Mouse (Mus musculus) MEL (cell line): ENCODE measurements around the gene Slc51b. TPM values are rescaled to one million over a fixed set of nuclear protein-coding genes. Genes with fewer than 3 reads are reported as not detected.

Source experiments
- DNase-seq: peaks from one replicate; pipeline ENCODE4 v3.0.0; 2011; ENCODE audit warnings: low read depth, low spot score
- H3K27ac ChIP-seq: 2 replicates; pipeline ENCODE4 v1.5.1; 2012; ENCODE audit warnings: low read depth, mild to moderate bottlenecking, control low read depth, low read length, moderate library complexity; ENCODE audit not compliant: control insufficient read depth
- H3K27me3 ChIP-seq, 2 experiments: fragments of 150-350 bp in 1 of 2; sonication (generic) in 1 of 2; 2 replicates each; pipeline ENCODE4 v1.6.1; 2012; ENCODE audit warnings: low read length in 2 of 2, mild to moderate bottlenecking in 2 of 2, improper control_type of control experiment in 1 of 2, moderate library complexity in 1 of 2; ENCODE audit not compliant: insufficient read depth in 2 of 2, control insufficient read depth in 1 of 2
- H3K36me3 ChIP-seq, 2 experiments: 2 replicates each; pipeline ENCODE4 v1.6.1; 2012 to 2014; ENCODE audit warnings: low read length in 2 of 2, improper control_type of control experiment in 1 of 2, inconsistent platforms in 1 of 2, mild to moderate bottlenecking in 1 of 2; ENCODE audit not compliant: insufficient read depth in 2 of 2, control insufficient read depth in 1 of 2
- H3K4me1 ChIP-seq, 2 experiments: fragments of 150-350 bp in 1 of 2; sonication (generic) in 1 of 2; 2 replicates each; pipeline ENCODE4 v1.6.1; 2012; ENCODE audit warnings: low read length in 2 of 2, improper control_type of control experiment in 1 of 2, mild to moderate bottlenecking in 1 of 2; ENCODE audit not compliant: insufficient read depth in 2 of 2, control insufficient read depth in 1 of 2
- H3K4me3 ChIP-seq, 2 experiments: fragments of 150-350 bp in 1 of 2; sonication (generic) in 1 of 2; 2 replicates each; pipeline ENCODE4 v1.5.1; 2012; ENCODE audit warnings: low read depth in 2 of 2, low read length in 2 of 2, mild to moderate bottlenecking in 2 of 2, moderate library complexity in 2 of 2, control low read depth in 1 of 2, improper control_type of control experiment in 1 of 2; ENCODE audit not compliant: control insufficient read depth in 1 of 2, insufficient read depth in 1 of 2
- H3K79me2 ChIP-seq: 2 replicates; pipeline ENCODE4 v1.6.1; 2012; ENCODE audit warnings: mild to moderate bottlenecking, low read length, moderate library complexity; ENCODE audit not compliant: control insufficient read depth, poor library complexity, insufficient read depth
- H3K9ac ChIP-seq: 2 replicates; pipeline ENCODE4 v1.6.1; 2012; ENCODE audit warnings: low read depth, mild to moderate bottlenecking, control low read depth, low read length, moderate library complexity; ENCODE audit not compliant: control insufficient read depth, poor library complexity, severe bottlenecking
- H3K9me3 ChIP-seq: fragments of 150-350 bp; sonication (generic); replicated peaks from 2 replicates; pipeline ENCODE4 v1.6.1; 2012; ENCODE audit warnings: mild to moderate bottlenecking, low read length, improper control_type of control experiment, moderate library complexity; ENCODE audit not compliant: insufficient read depth
- CHD1 ChIP-seq: IDR thresholded peaks from 2 replicates; pipeline ENCODE4 v1.6.1; 2012; ENCODE audit warnings: low read depth, mild to moderate bottlenecking, inconsistent platforms, low read length, improper control_type of control experiment
- CTCF ChIP-seq, 3 experiments: IDR thresholded peaks in 2 of 3; conservative IDR thresholded peaks in 1 of 3; 2 replicates each; pipeline ENCODE4 v1.5.1; 2011 to 2012; ENCODE audit warnings: low read length in 3 of 3, low read depth in 2 of 3, mild to moderate bottlenecking in 2 of 3, improper control_type of control experiment in 1 of 3, inconsistent platforms in 1 of 3, mixed read lengths in 1 of 3, moderate library complexity in 1 of 3; ENCODE audit not compliant: control insufficient read depth in 1 of 3, insufficient read depth in 1 of 3, poor library complexity in 1 of 3, severe bottlenecking in 1 of 3
- E2F4 ChIP-seq: IDR thresholded peaks from 2 replicates; pipeline ENCODE4 v1.6.1; 2011; ENCODE audit warnings: low read depth, low read length, improper control_type of control experiment, borderline replicate concordance
- ETS1 ChIP-seq: IDR thresholded peaks from 2 replicates; pipeline ENCODE4 v1.6.1; 2012; ENCODE audit warnings: low read depth, mild to moderate bottlenecking, inconsistent platforms, low read length, improper control_type of control experiment, moderate library complexity
- JUND ChIP-seq: IDR thresholded peaks from 2 replicates; pipeline ENCODE4 v1.6.1; 2011; ENCODE audit warnings: low read depth, mild to moderate bottlenecking, improper control_type of control experiment, low read length
- MAZ ChIP-seq: IDR thresholded peaks from 2 replicates; pipeline ENCODE4 v1.6.1; 2012; ENCODE audit warnings: low read depth, mild to moderate bottlenecking, inconsistent platforms, low read length, improper control_type of control experiment
- MYB ChIP-seq: IDR thresholded peaks from 2 replicates; pipeline ENCODE4 v1.6.1; 2011; ENCODE audit warnings: mild to moderate bottlenecking, low read depth, low read length, improper control_type of control experiment
- NRF1 ChIP-seq: IDR thresholded peaks from 2 replicates; pipeline ENCODE4 v1.6.1; 2014; ENCODE audit warnings: low read depth, mild to moderate bottlenecking, inconsistent platforms, low read length, improper control_type of control experiment, moderate library complexity; ENCODE audit not compliant: poor library complexity, insufficient read depth, severe bottlenecking
- RAD21 ChIP-seq: IDR thresholded peaks from 2 replicates; pipeline ENCODE4 v1.6.1; 2011; ENCODE audit warnings: mild to moderate bottlenecking, low read depth, low read length, improper control_type of control experiment
- SIN3A ChIP-seq: IDR thresholded peaks from 2 replicates; pipeline ENCODE4 v1.6.1; 2012; ENCODE audit warnings: low read length, improper control_type of control experiment, inconsistent platforms
- TBP ChIP-seq: IDR thresholded peaks from 2 replicates; pipeline ENCODE4 v1.8.0; 2011; ENCODE audit warnings: low read depth, low read length, improper control_type of control experiment
- USF1 ChIP-seq: IDR thresholded peaks from 2 replicates; pipeline ENCODE4 v1.6.1; 2014; ENCODE audit warnings: low read depth, mild to moderate bottlenecking, inconsistent platforms, low read length, improper control_type of control experiment, moderate library complexity
- USF2 ChIP-seq, 2 experiments: IDR thresholded peaks; 2 replicates each; pipeline ENCODE4 v1.6.1; 2011 to 2012; ENCODE audit warnings: improper control_type of control experiment in 2 of 2, low read length in 2 of 2, borderline replicate concordance in 1 of 2, inconsistent platforms in 1 of 2, low read depth in 1 of 2, mild to moderate bottlenecking in 1 of 2; ENCODE audit not compliant: insufficient read depth in 1 of 2
- ZC3H11A ChIP-seq: IDR thresholded peaks from 2 replicates; pipeline ENCODE4 v1.6.1; 2012; ENCODE audit warnings: low read depth, mild to moderate bottlenecking, inconsistent platforms, low read length, improper control_type of control experiment
- ZMIZ1 ChIP-seq: IDR thresholded peaks from 2 replicates; pipeline ENCODE4 v1.6.1; 2012; ENCODE audit warnings: low read depth, mild to moderate bottlenecking, inconsistent platforms, low read length, improper control_type of control experiment, moderate library complexity
- polyA plus RNA-seq, 2 experiments: library from polyadenylated mRNA; stranded (reverse) in 1 of 2; unstranded in 1 of 2; fragments of >175 nt in 1 of 2; fragments of >200 nt in 1 of 2; gene quantifications; 2 replicates each; pipeline versions ENCODE4 v1.2.1 to v1.2.4; 2012; ENCODE audit warnings: low replicate concordance in 2 of 2, low read depth in 1 of 2; ENCODE audit not compliant: insufficient read length in 2 of 2, insufficient read depth in 1 of 2, missing spikeins in 1 of 2
- total RNA-seq: library from RNA; depleted of rRNA; stranded (reverse); fragments of 300-350 nt; gene quantifications from 2 replicates; pipeline ENCODE4 v1.2.3, GENCODE M21; 2012

The Slc51b gene
- total and polyA plus RNA-seq, 3 experiments: not detected

DNA sequence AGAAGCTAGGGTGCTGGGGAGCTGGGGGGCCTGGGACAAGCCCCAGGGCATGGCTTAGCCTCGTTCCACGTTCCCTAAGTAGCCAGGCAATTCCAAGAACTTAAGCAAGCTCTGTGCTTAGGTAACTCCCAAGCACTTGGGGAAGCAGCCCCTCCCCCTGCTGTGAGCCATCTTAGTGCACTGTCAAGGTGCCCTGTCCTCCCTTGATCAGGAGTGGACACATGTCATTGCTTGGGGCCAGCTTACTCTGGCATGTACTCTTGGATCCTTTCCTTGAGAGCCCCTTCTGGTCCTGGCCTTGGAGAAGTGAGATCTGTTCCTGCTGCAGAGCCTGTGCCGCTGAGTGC lies 40.0 kb downstream of the Slc51b start:
- no peaks in the 10 kb centered on the region for H3K36me3 ChIP-seq
- no peaks in the 10 kb centered on the region for H3K4me1 ChIP-seq
- no peak overlapping the region for H3K27ac ChIP-seq
- H3K9me3 ChIP-seq: no peaks in the 10 kb centered on the region
- no peak overlapping the region for H3K4me3 ChIP-seq
- H3K27me3 ChIP-seq: no peaks in the 10 kb centered on the region
- DNase-seq: no peak
- no peaks in the 10 kb centered on the region for H3K79me2 ChIP-seq
- no peak for TF ChIP-seq RAD21
- no peak for TF ChIP-seq TBP
- TF ChIP-seq NRF1: no peak
- TF ChIP-seq E2F4: no peak
- no peak overlapping the region for H3K9ac ChIP-seq

DNA sequence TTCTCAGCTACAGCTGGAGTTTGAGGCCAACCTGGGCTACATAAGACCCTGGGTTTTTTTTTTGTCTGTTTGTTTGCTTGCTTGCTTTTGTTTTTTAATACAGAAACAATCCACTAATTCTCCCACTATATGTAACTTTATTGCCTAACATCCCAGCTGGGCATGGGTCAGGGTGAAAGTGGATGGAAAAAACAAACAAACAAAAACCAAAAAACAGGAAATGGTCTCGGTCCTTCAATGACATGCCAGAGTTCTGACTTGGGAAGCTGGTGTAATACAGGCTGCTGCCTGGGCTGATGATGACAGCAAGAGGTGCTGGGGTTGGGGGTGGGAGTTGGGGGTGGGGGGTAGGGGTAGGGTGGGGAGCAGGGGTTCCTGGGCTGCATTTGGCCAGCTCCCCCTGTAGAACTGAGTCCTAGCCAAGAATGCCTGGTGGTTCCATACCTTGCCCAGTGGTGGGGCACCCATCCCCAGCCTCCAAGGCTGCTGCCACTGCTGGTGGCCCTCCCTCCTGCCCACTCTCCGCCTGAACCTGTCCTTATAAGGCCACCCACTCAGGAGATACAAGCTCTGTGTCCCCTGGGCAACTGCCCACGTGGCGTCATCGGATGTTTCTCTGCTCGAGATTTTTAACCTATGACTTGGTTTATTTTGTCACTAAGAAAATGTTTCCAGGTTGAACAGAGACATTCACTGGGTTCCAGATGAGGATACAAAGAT lies 40.6 kb downstream of the Slc51b start:
- Histone ChIP-seq H3K4me3 (no peak overlapping the region), H3K9ac (no peak overlapping the region), H3K9me3 (no peaks in the 10 kb centered on the region), H3K27me3 (no peaks in the 10 kb centered on the region), H3K36me3 (no peaks in the 10 kb centered on the region), H3K79me2 (no peaks in the 10 kb centered on the region), H3K4me1 (no peaks in the 10 kb centered on the region), H3K27ac (no peak overlapping the region)
- DNase-seq: no peak
- no peak for TF ChIP-seq USF2 (IDR thresholded peaks at IDR 0.05; ENCODE audit: borderline replicate concordance in 1 of 2, insufficient read depth in 1 of 2, low read depth in 1 of 2, low read length in 2 of 2)
- TF ChIP-seq MYB: no peak
- TF ChIP-seq CTCF (IDR thresholded peaks at IDR 0.05 in 2 of 3, conservative IDR thresholded peaks at IDR 0.05 in 1 of 3; ENCODE audit: control insufficient read depth in 1 of 3, insufficient read depth in 1 of 3, low read depth in 2 of 3, low read length in 3 of 3, poor library complexity in 1 of 3, severe bottlenecking in 1 of 3): no peak
- no peak for TF ChIP-seq RAD21
- TF ChIP-seq JUND: no peak
- no peak for TF ChIP-seq USF1
- no peak for TF ChIP-seq CHD1
- TF ChIP-seq NRF1: no peak
- TF ChIP-seq TBP: no peak
- no peak for TF ChIP-seq SIN3A
- TF ChIP-seq ZMIZ1: no peak
- no peak for TF ChIP-seq ZC3H11A
- TF ChIP-seq E2F4: no peak
- TF ChIP-seq MAZ: no peak

DNA sequence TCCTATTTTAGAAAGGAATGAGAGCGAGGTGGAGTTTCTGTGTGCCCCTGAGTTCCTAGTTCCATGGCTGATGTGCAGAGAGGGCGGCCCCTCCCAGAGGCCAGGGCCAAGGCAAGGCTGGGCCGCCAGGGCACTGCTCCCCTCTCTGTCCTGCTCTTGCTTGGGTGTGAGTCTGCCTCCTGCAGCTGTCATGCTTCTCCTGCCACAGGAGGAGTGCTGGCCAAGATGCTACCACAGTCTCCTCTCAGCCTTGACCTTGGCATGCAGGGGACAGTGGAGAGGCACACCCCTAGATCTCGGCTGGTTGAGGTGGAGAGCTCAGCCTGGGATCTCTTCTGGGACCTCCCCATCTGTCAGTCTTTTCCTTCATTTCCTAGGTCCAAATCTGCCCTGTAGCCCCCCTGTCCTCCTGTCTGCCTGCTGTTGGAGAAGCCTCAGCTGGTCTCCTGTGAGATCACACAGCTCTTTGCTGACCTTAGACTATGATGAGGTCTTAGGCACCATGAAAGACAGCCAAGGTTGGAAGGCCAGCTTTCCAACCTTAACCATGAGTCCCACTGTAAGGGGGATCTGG lies 41.7 kb downstream of the Slc51b start:
- no peaks in the 10 kb centered on the region for H3K36me3 ChIP-seq
- H3K79me2 ChIP-seq: no peaks in the 10 kb centered on the region
- H3K4me1 ChIP-seq: no peaks in the 10 kb centered on the region
- H3K4me3 ChIP-seq: no peak overlapping the region
- TF ChIP-seq ETS1 (no peak), SIN3A (no peak), USF2 (IDR thresholded peaks at IDR 0.05; ENCODE audit: borderline replicate concordance in 1 of 2, insufficient read depth in 1 of 2, low read depth in 1 of 2, low read length in 2 of 2) (no peak), ZC3H11A (no peak), E2F4 (no peak), RAD21 (no peak), MAZ (no peak)
- DNase-seq: no peak
- no peaks in the 10 kb centered on the region for H3K27me3 ChIP-seq
- H3K27ac ChIP-seq: no peak overlapping the region
- H3K9ac ChIP-seq: no peak overlapping the region
- no peaks in the 10 kb centered on the region for H3K9me3 ChIP-seq
